Mouse (Mus musculus) ES-E14 (cell line): ENCODE data around the gene Uqcr10. TPM values are rescaled to one million over a fixed set of nuclear protein-coding genes. Genes with fewer than 3 reads are reported as not detected.
"Not testable (repeated sequence)": the region's sequence is repeated elsewhere in the genome, so short reads cannot be mapped to it uniquely, and the experiment has no call there.

Source experiments
- DNase-seq: peaks from one replicate; pipeline ENCODE4 v3.0.0-alpha.2; 2013; ENCODE audit warnings: low read depth, low spot score
- H3K27ac ChIP-seq: 2 replicates; pipeline ENCODE4 v1.5.1; 2012; ENCODE audit warnings: low read depth, mild to moderate bottlenecking, low read length, moderate library complexity, mixed read lengths; ENCODE audit not compliant: poor library complexity, insufficient read depth, severe bottlenecking
- H3K36me3 ChIP-seq: 2 replicates; pipeline ENCODE4 v1.6.1; 2012; ENCODE audit warnings: mild to moderate bottlenecking, low read length, moderate library complexity, mixed read lengths; ENCODE audit not compliant: control insufficient read depth, poor library complexity, insufficient read depth, severe bottlenecking
- H3K4me1 ChIP-seq, 2 experiments: fragments of 150-350 bp in 1 of 2; sonication (generic) in 1 of 2; 2 replicates each; pipeline ENCODE4 v1.6.1; 2012; ENCODE audit warnings: low read length in 2 of 2, mild to moderate bottlenecking in 1 of 2, mixed read lengths in 1 of 2; ENCODE audit not compliant: control insufficient read depth in 2 of 2, insufficient read depth in 2 of 2, poor library complexity in 1 of 2
- H3K4me3 ChIP-seq, 2 experiments: fragments of 150-350 bp in 1 of 2; sonication (generic) in 1 of 2; 2 replicates each; pipeline ENCODE4 v1.5.1; 2012; ENCODE audit warnings: low read length in 2 of 2, low read depth in 1 of 2, mild to moderate bottlenecking in 1 of 2, mixed read lengths in 1 of 2; ENCODE audit not compliant: insufficient read depth in 1 of 2, poor library complexity in 1 of 2, severe bottlenecking in 1 of 2
- H3K9ac ChIP-seq: 2 replicates; pipeline ENCODE4 v1.6.1; 2012; ENCODE audit warnings: low read depth, mild to moderate bottlenecking, low read length, mixed read lengths; ENCODE audit not compliant: poor library complexity, insufficient read depth, severe bottlenecking
- H3K9me3 ChIP-seq: fragments of 150-350 bp; sonication (generic); 2 replicates; pipeline ENCODE4 v1.6.1; 2012; ENCODE audit warnings: low read depth, mild to moderate bottlenecking, low read length; ENCODE audit not compliant: control insufficient read depth, insufficient read depth
- CHD2 ChIP-seq: IDR thresholded peaks from 2 replicates; pipeline ENCODE4 v1.6.1; 2014; ENCODE audit warnings: mild to moderate bottlenecking, low read depth, low read length, inconsistent platforms
- HCFC1 ChIP-seq: IDR thresholded peaks from 2 replicates; pipeline ENCODE4 v1.6.1; 2012; ENCODE audit warnings: low read length, inconsistent platforms, borderline replicate concordance; ENCODE audit not compliant: insufficient read depth
- MAFK ChIP-seq: IDR thresholded peaks from 2 replicates; pipeline ENCODE4 v1.6.1; 2014; ENCODE audit warnings: mild to moderate bottlenecking, low read depth, low read length, inconsistent platforms; ENCODE audit not compliant: insufficient read depth
- ZC3H11A ChIP-seq: IDR thresholded peaks from 2 replicates; pipeline ENCODE4 v1.6.1; 2012; ENCODE audit warnings: low read depth, mild to moderate bottlenecking, inconsistent platforms, low read length, borderline replicate concordance
- ZNF384 ChIP-seq: IDR thresholded peaks from 2 replicates; pipeline ENCODE4 v1.6.1; 2012; ENCODE audit warnings: low read depth, low read length, inconsistent platforms
- in situ Hi-C, 2 experiments: fragments of 600-800 bp; cut with MboI; formaldehyde crosslinking; loops; one replicate each; pipeline ENCODE4 v1.15.1; 2025; ENCODE audit warnings: low sequenced_read_pairs in 2 of 2, inconsistent platforms in 1 of 2; ENCODE audit not compliant: unreplicated experiment in 2 of 2
- total RNA-seq: library from RNA; depleted of rRNA; stranded (reverse); fragments of 300-350 nt; gene quantifications from 2 replicates; pipeline ENCODE4 v1.2.3, GENCODE M21; 2012

The Uqcr10 gene
- total RNA-seq, 1 experiment, result 963 TPM

DNA sequence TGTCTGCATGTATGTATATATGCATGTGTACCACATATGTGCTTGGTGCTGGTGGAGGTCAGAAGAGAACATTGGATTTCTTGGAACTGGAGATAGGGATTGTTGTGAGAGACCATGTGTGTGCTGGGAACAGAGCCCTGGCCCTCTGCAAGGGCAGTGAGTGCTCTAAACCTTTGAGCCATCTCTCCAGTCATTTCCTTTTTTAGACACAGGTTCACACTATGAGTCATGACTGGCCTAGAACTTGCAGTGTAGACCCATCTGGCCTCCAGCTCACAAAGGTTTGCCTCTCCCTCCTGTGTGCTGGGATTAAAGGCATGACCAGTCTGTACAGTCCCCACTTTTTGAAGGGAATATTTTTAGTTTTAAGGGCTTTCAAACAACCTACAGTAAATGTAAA, 8.7 kb upstream of the Uqcr10 start:
- H3K4me1 ChIP-seq, result no peaks in the 10 kb centered on the region
- H3K4me3 ChIP-seq, result no peak overlapping the region
- in situ Hi-C loops, result no loop called here
- H3K9ac ChIP-seq, result no peak overlapping the region
- H3K36me3 ChIP-seq, result no peaks in the 10 kb centered on the region
- H3K27ac ChIP-seq, result no peak overlapping the region
- no peak for DNase-seq
- no peaks in the 10 kb centered on the region for H3K9me3 ChIP-seq
- no peak for TF ChIP-seq HCFC1
- TF ChIP-seq ZC3H11A, result no peak
- no peak for TF ChIP-seq MAFK
- TF ChIP-seq CHD2, result no peak
- no peak for TF ChIP-seq ZNF384

DNA sequence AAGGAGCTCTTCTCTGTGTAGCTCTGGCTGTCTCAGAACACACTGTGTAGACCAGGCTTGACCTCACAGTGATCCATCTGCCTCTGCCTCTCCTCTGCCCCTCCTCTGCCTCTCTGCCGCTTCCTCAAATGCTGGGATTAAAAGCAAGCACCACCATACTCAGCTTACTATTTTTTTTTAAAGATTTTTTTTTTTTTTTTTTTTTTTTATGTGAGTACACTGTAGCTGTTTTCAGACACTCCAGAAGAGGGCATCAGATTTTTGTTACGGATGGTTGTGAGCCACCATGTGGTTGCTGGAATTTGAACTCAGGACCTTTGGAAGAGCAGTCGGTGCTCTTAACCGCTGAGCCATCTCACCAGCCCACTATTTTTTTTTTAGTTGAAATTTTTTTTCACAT, 6.0 kb upstream of the Uqcr10 start:
- H3K4me3 ChIP-seq, H3K36me3 ChIP-seq, H3K4me1 ChIP-seq, H3K9ac ChIP-seq, H3K9me3 ChIP-seq, DNase-seq, H3K27ac ChIP-seq, in situ Hi-C loops: not testable (repeated sequence)
- peak; percentile 80 for TF ChIP-seq ZNF384

DNA sequence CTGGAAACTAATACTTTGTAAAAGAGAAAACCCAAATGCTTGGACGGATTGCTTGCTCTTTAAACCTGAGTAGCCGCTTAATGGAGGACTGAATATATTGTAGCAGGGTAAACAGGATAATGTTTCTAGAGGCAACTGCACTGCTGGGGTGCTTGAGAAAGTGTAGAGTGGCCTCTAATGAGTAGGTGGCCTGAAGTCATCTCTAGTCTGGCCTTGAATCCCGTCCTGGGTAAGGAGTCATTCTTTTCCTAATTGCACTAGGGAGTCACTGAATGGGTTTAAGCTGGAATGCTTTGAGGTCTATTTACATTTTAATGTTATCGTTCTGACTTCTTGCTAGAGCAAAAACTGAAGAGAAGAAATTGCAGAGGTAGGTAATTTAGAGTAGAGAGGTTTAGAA, 1.0 kb upstream of the Uqcr10 start:
- TF ChIP-seq ZC3H11A (no peak), MAFK (no peak), ZNF384 (no peak), HCFC1 (no peak), CHD2 (no peak)
- Histone ChIP-seq H3K4me3 (peak overlapping the region; percentile 88 to 93), H3K27ac (peak overlapping the region; percentile 54; the same call in 1 of the 2 replicates), H3K4me1 (peaks cover 0 to 8% of the 10 kb centered on the region in 2 experiments; a peak in 2 of 4 replicates), H3K36me3 (peaks cover 12% of the 10 kb centered on the region), H3K9ac (peak overlapping the region; percentile 90; the same call in 1 of the 2 replicates), H3K9me3 (no peaks in the 10 kb centered on the region)
- in situ Hi-C loops, result no loop called here
- peak; percentile 35 for DNase-seq

GRCm38 (mm10) chr11:4703688-4704071, 462 bp downstream of the Uqcr10 start:
- H3K36me3 ChIP-seq, result peaks cover 12% of the 10 kb centered on the region
- H3K4me1 ChIP-seq, result peaks cover 0 to 8% of the 10 kb centered on the region in 2 experiments; a peak in 2 of 4 replicates
- H3K9me3 ChIP-seq, result no peaks in the 10 kb centered on the region
- peak overlapping the region; percentile 73 to 88 for H3K4me3 ChIP-seq
- peak overlapping the region; percentile 41 for H3K27ac ChIP-seq
- in situ Hi-C loops, result no loop called here
- peak overlapping the region; percentile 85 for H3K9ac ChIP-seq
- no peak for TF ChIP-seq MAFK
- TF ChIP-seq HCFC1, result no peak
- TF ChIP-seq ZNF384, result no peak
- no peak for TF ChIP-seq ZC3H11A
- TF ChIP-seq CHD2, result no peak
- no peak for DNase-seq

GRCm38 (mm10) chr11:4700726-4701125, 3.4 kb downstream of the Uqcr10 start:
- peaks cover 0 to 8% of the 10 kb centered on the region in 2 experiments; a peak in 2 of 4 replicates for H3K4me1 ChIP-seq
- DNase-seq, result no peak

More at GRCm38 (mm10) chr11:4700726-4701125, 3.4 kb downstream of the Uqcr10 start:
- Histone ChIP-seq H3K9me3 (no peaks in the 10 kb centered on the region), H3K4me3 (no peak overlapping the region), H3K9ac (peak overlapping the region; percentile 4; the same call in 1 of the 2 replicates), H3K36me3 (peaks cover 12% of the 10 kb centered on the region), H3K27ac (no peak overlapping the region; the same call in 1 of the 2 replicates)
- in situ Hi-C loops, result no loop called here
- TF ChIP-seq HCFC1 (no peak), CHD2 (no peak), ZC3H11A (no peak), MAFK (no peak), ZNF384 (no peak)
